Mouse (Mus musculus): ENCODE data around the gene Tango6. TPM values are rescaled to one million over a fixed set of nuclear protein-coding genes. Genes with fewer than 3 reads are reported as not detected.

Tango6 gene
- polyA plus RNA-seq, 1 experiment: 0.22 TPM

DNA sequence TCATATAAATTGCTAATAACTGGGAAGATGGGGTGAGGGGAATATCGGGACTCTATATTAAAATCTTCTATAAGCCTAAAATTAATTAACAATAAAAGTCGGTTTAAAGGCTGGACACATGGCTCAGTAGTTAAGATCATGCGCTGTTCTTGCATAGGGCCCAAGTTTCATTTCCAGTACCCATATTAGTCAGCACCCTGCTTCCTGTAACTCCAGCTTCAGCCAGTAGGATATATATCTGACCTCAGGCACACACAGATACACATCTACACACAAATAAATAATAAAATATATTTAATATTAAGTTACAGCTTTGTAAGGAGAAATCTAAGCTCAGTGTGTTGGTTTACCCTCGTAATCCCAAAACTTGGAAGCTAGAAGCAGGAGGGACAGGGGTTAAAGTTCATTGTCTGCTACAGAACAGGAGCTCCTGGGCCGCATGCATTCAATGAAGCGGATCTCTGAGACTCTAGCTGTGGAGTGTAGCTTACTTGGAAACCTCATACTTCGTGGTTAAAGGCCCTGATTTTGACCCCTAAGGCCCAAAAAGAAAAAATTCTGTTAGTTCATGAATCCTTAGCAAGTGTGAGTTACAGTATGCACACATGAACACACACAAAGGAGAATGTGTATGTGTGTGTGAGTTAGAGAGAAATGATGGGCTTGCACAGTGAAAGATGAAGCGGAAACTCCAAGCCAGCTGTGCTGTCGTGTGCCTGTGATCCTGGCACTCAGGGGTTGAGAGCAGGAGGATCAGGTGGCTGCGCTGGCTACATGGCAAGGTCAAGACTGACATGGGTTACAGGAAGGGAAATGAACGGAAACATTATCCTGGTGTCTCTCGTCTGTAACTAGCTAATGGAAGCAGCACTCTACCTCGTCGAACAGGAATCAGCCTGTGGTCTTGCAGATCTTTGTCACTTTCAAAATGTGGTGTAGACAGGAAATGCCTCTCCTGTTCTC is 138.0 kb downstream of the Tango6 start:
- H3K27me3 ChIP-seq (replicated peaks): peaks cover 35% of the 10 kb centered on the region
- H3K4me1 ChIP-seq: peaks cover 19% of the 10 kb centered on the region
- H3K9me3 ChIP-seq: no peaks in the 10 kb centered on the region
- H3K4me3 ChIP-seq (replicated peaks): peak overlapping the region; percentile 29
- no peaks in the 10 kb centered on the region for H3K36me3 ChIP-seq (replicated peaks; ENCODE audit: low read length)
- no peak for TF ChIP-seq FLI1 (IDR thresholded peaks at IDR 0.05; ENCODE audit: low read length)
- no peak for TF ChIP-seq GATA1 (IDR thresholded peaks at IDR 0.05; ENCODE audit: borderline replicate concordance, low read length)

DNA sequence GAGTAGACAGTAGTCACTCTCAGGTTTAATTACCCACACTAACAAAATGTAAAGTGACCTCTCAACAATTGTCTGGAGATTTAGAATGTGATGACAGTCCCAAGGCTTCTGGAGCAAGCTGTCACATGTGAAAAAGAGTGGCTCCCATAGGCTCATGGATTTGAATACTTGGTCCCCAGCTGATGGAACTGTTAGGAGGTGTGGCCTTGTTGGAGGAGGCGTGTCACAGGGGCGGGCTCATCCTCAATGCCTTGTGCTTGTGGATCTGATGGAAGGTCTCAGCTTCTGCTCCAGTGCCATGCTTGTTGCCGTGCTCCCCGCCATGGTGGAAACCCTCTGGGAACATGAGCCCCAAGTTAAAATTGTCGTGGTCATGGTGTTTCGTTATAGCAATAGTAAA is 146.1 kb downstream of the Tango6 start:
- H3K36me3 ChIP-seq (replicated peaks; ENCODE audit: low read length): no peaks in the 10 kb centered on the region
- H3K4me1 ChIP-seq: no peaks in the 10 kb centered on the region
- TF ChIP-seq FLI1 (IDR thresholded peaks at IDR 0.05; ENCODE audit: low read length): no peak
- TF ChIP-seq GATA1 (IDR thresholded peaks at IDR 0.05; ENCODE audit: borderline replicate concordance, low read length): no peak
- H3K4me3 ChIP-seq (replicated peaks): no peak overlapping the region
- H3K27me3 ChIP-seq (replicated peaks): peaks cover 5% of the 10 kb centered on the region
- H3K9me3 ChIP-seq: no peaks in the 10 kb centered on the region

DNA sequence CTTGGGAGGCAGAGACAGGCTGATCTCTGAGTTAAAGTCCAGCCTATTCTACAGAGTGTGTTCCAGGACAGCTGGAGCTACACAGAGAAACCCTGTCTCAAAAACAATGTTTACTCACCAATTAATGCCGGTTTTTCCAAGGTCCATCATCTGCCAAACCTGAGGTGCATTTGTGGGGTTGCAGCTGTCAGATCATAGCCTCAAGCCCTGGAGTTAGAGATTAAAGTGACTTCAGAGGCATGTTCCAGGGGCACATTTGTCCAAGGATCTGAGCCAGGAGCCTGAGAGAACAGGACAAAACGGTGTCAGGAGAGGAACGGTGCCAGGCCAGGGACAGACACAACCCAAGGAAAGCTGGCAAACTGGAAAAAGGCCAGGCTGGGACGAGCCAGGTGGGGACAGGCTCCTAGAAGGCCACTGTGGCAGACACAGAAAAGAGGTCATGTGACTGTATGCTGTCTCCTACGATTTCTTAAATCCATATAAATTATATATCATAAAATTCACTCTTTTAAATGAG is 146.7 kb downstream of the Tango6 start:
- Histone ChIP-seq H3K4me1 (no peaks in the 10 kb centered on the region), H3K36me3 (replicated peaks; ENCODE audit: low read length) (no peaks in the 10 kb centered on the region), H3K4me3 (replicated peaks) (no peak overlapping the region), H3K27me3 (replicated peaks) (peaks cover 5% of the 10 kb centered on the region), H3K9me3 (no peaks in the 10 kb centered on the region)
- TF ChIP-seq FLI1 (IDR thresholded peaks at IDR 0.05; ENCODE audit: low read length) (no peak), GATA1 (IDR thresholded peaks at IDR 0.05; ENCODE audit: borderline replicate concordance, low read length) (no peak)

DNA sequence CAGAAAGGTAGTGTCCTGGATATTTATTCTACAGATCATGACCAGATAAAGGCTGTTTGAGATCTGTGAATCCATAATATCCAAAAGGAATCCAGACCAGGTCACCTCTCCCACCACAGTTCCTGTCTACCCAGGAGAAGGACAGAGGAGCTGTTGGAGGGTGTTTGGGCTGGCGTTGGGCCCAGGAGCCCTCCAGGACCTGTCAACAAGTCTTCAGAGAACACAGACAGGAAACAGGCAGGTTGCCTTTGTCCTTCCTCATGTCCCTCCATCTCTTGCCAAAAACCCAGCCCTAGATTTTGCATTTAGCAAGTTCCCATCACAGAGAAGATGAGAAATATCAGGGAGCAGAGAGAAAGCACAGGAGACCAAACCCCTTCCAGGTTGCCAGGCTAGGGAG is 152.0 kb downstream of the Tango6 start:
- Histone ChIP-seq H3K9me3 (no peaks in the 10 kb centered on the region), H3K36me3 (replicated peaks; ENCODE audit: low read length) (no peaks in the 10 kb centered on the region), H3K4me1 (peaks cover 8% of the 10 kb centered on the region), H3K4me3 (replicated peaks) (no peak overlapping the region), H3K27me3 (replicated peaks) (peaks cover 11% of the 10 kb centered on the region)
- no peak for TF ChIP-seq FLI1 (IDR thresholded peaks at IDR 0.05; ENCODE audit: low read length)
- TF ChIP-seq GATA1 (IDR thresholded peaks at IDR 0.05; ENCODE audit: borderline replicate concordance, low read length): no peak

DNA sequence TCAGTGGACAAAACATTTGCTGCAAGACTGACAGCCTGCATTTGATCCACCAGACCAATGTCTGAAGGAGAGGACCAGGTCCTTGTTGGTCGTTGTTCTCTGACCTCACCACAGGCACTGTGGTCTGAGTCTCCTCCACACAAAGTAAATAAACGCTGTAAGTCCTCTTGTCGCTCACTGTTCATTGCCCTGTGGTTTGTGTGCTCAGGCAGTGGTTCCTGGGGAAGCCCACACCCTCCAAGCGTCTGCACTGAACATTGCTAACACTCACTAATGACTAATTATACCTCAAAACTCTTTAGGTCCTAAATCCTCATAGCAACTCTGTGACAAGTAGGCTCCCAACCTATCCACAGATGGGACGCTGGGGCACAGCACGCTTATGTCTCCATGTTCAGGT is 153.7 kb downstream of the Tango6 start:
- Histone ChIP-seq H3K4me3 (replicated peaks) (no peak overlapping the region), H3K9me3 (no peaks in the 10 kb centered on the region), H3K27me3 (replicated peaks) (peaks cover 13% of the 10 kb centered on the region)

DNA sequence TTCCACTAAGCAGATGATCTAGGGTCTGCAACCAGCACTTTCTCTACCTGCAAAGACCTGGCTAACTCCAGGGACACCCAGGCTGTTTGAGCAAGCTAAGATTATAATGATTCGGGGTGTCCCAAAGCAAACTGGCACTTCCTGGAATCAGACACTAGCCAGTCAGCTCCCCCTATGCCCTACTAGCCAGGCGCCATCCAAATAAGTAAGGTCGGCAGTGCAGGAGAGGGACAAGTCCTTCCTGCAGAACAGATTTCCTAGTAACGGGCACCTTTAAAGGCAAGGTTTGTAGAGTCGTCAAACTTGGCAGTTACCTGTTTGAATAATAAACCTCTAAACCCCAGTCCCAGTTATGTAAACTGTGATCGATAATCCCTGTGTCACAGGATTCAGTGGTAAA is 155.9 kb downstream of the Tango6 start:
- TF ChIP-seq FLI1 (IDR thresholded peaks at IDR 0.05; ENCODE audit: low read length): no peak
- TF ChIP-seq GATA1 (IDR thresholded peaks at IDR 0.05; ENCODE audit: borderline replicate concordance, low read length): no peak
- H3K9me3 ChIP-seq: no peaks in the 10 kb centered on the region
- no peaks in the 10 kb centered on the region for H3K36me3 ChIP-seq (replicated peaks; ENCODE audit: low read length)
- H3K4me1 ChIP-seq: peaks cover 8% of the 10 kb centered on the region
- no peak overlapping the region for H3K4me3 ChIP-seq (replicated peaks)
- peaks cover 13% of the 10 kb centered on the region for H3K27me3 ChIP-seq (replicated peaks)

More for the DNA sequence above, 153.7 kb downstream of the Tango6 start:
- Histone ChIP-seq H3K4me1 (peaks cover 8% of the 10 kb centered on the region), H3K36me3 (replicated peaks; ENCODE audit: low read length) (no peaks in the 10 kb centered on the region)
- no peak for TF ChIP-seq GATA1 (IDR thresholded peaks at IDR 0.05; ENCODE audit: borderline replicate concordance, low read length)
- no peak for TF ChIP-seq FLI1 (IDR thresholded peaks at IDR 0.05; ENCODE audit: low read length)

DNA sequence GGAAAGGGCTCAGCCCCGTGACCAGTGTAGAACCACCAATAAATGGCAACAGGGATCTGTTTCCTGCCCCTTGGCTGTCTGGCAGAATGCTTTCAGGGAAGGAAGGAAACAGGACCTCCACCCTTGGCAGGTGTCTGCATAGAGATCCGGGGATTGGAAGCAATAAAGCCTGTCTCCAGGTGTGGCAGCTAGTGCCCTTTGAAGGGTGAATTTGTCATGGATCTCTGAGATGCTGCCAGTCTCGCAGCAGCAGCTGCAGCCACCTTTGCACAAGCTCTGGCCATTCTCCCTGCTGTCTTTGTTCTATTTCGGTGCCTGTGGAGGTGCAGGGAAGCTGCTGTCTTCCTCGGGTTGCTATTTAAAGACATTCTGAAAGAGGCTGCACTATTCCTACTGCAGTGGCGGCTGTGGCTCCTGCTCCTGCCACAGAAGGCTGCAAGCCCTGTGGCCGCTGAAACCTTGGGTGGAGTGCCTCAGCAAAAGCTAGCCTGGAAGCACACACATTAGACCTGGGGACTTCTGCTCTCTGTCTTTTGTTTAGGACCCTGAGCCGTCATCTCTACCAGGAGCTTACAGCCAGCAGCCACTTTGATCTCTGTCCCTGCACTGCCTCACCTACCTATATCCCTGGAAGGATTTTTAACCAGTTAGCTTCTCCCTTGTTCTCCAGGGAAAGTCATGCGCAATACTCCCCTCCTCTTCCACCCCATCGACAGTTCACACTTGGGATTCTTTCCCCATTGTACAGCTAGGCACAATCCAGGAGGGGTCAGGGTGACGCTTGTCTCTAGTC is 156.5 kb downstream of the Tango6 start:
- Histone ChIP-seq H3K4me3 (replicated peaks) (no peak overlapping the region), H3K27me3 (replicated peaks) (peaks cover 13% of the 10 kb centered on the region), H3K4me1 (peaks cover 8% of the 10 kb centered on the region), H3K36me3 (replicated peaks; ENCODE audit: low read length) (no peaks in the 10 kb centered on the region), H3K9me3 (no peaks in the 10 kb centered on the region)
- TF ChIP-seq FLI1 (IDR thresholded peaks at IDR 0.05; ENCODE audit: low read length) (no peak), GATA1 (IDR thresholded peaks at IDR 0.05; ENCODE audit: borderline replicate concordance, low read length) (no peak)

DNA sequence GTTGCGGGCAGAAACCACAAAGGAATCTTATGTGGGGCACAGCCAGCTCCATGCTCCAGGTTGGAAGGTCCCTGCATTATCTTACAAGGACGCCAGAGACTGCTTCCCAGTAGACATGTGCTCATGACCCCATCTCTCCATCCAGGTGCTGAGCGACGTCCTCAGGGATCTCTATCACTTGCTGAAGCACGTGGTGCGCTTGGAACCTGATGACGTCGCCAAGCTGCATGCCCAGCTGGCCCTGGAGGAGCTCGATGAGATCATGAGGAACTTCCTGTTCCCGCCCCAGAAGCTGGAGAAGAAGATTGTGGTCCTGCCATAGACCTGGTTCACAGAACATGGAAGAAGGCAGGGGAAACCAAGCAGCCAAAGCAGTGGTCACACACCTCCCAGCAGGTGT is 167.2 kb downstream of the Tango6 start:
- Histone ChIP-seq H3K9me3 (no peaks in the 10 kb centered on the region), H3K27me3 (replicated peaks) (peaks cover 14% of the 10 kb centered on the region), H3K4me3 (replicated peaks) (no peak overlapping the region), H3K36me3 (replicated peaks; ENCODE audit: low read length) (no peaks in the 10 kb centered on the region), H3K4me1 (peaks cover 6% of the 10 kb centered on the region)
- TF ChIP-seq GATA1 (IDR thresholded peaks at IDR 0.05; ENCODE audit: borderline replicate concordance, low read length) (no peak), FLI1 (IDR thresholded peaks at IDR 0.05; ENCODE audit: low read length) (no peak)

DNA sequence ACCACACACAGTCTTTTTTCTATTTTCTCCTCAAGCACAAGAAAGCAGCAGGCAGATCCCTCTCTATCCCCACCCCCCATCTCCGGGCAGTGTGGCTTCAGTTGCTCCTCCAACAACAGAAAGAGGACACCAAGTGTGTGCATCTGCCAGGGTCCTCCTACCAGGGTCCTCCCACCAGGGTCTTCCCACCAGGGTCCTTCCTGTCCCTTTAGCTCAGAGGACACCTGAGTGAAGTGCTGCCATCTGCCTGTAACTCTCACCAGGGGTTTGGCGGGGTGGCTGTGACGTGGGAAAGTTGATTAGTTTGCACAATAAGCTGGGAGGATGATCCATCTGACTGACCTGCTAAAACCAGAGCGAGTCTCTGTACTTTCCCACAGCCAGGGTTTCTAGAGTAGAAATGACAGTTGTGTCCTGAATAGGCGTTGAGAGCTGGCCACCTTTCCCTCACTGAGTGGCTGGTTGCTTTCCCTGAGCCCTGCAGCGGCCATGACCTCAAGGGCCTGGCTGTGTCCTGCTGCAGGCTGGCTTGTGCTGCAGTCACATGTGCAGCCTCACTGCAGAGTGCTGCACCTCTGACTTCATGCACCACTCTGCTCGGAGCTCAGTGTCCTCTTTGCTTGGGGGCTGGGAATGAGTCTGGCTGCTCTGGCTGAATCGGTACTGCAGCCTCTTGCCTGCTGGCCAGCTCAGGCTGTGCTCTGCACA is 171.8 kb downstream of the Tango6 start:
- TF ChIP-seq FLI1 (IDR thresholded peaks at IDR 0.05; ENCODE audit: low read length) (no peak), GATA1 (IDR thresholded peaks at IDR 0.05; ENCODE audit: borderline replicate concordance, low read length) (no peak)
- Histone ChIP-seq H3K4me1 (peaks cover 11% of the 10 kb centered on the region), H3K4me3 (replicated peaks) (no peak overlapping the region), H3K36me3 (replicated peaks; ENCODE audit: low read length) (no peaks in the 10 kb centered on the region), H3K9me3 (no peaks in the 10 kb centered on the region), H3K27me3 (replicated peaks) (peaks cover 27% of the 10 kb centered on the region)
